Mouse (Mus musculus): ENCODE measurements around the gene Timd2.

DNA sequence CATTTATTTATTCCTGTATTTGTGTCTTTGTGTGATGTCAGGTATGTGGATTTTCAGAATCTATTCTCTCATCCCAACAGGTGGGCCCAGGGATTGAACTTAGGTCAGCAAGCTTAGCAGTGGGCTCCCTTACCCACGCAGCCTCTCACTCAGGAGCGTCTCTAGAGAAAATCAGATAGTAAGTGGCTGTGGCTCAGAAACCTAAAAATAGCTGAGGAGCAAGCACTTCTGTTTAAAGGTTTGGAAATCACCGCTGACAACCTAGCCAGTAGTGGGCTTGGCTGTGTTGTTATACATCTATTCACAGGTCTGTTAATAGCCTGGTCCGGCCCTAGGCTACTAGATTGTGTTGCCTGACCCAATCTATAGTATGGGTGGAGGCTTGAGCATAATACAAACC, 23.1 kb downstream of the Timd2 start:
- TF ChIP-seq POLR2A (IDR thresholded peaks at IDR 0.05; ENCODE audit: insufficient read length, low read depth) (no peak), TCF12 (IDR thresholded peaks at IDR 0.05; ENCODE audit: insufficient read depth, poor library complexity, severe bottlenecking) (no peak), MYOD1 (IDR thresholded peaks at IDR 0.05; ENCODE audit: control insufficient read depth in 1 of 3, insufficient read length in 2 of 3, low read depth in 2 of 3) (no peak), SRF (IDR thresholded peaks at IDR 0.05; ENCODE audit: control insufficient read depth, insufficient read length, low read depth) (no peak), USF1 (IDR thresholded peaks at IDR 0.05; ENCODE audit: low read depth) (no peak), E2F4 (IDR thresholded peaks at IDR 0.05; ENCODE audit: insufficient read depth) (no peak), POLR2AphosphoS2 (IDR thresholded peaks at IDR 0.05; ENCODE audit: insufficient read length, low read depth) (no peak), TCF3 (IDR thresholded peaks at IDR 0.05; ENCODE audit: insufficient read length, low read depth) (no peak), CEBPB (IDR thresholded peaks at IDR 0.05; ENCODE audit: insufficient read depth, poor library complexity, severe bottlenecking) (no peak), MAX (IDR thresholded peaks at IDR 0.05; ENCODE audit: low read depth) (no peak), REST (IDR thresholded peaks at IDR 0.05; ENCODE audit: insufficient read depth, insufficient read length) (no peak)

Measured in myocyte (in vitro differentiated cells).